Comparison of ENCODE assay signal across 22 mouse cellular contexts in genomic region chr4:98660534-98660933, GRCm38 (mm10).
A peak's percentile ranks its signal among the peaks of the same experiment; 100 is the strongest.
DNase-seq lines count a peak whose midpoint lies in the region; ATAC-seq and TF ChIP-seq lines count a peak whose summit lies in the region.
"Had no signal": no experiment of that assay in that cellular context is flagged by ENCODE, and none has a peak within 500 bp of the region (broad histone marks: within the 10 kb centered on the region; RNA-seq: fewer than 3 reads in every experiment).

No protein-coding gene starts in this region.

- ATAC-seq in forebrain, embryonic 14.5 days = no peak
- no peak for ATAC-seq in forebrain, embryonic 16.5 days
- peak; percentile 51; the same call in 1 of the 2 replicates for ATAC-seq in stomach, postnatal 0 days (ENCODE audit: low FRiP score, low TSS enrichment)
- no peak for ATAC-seq in megakaryocyte, adult 5-6 weeks (ENCODE audit: poor library complexity, severe bottlenecking)
- ATAC-seq: activated CD4-positive, CD25-positive, alpha-beta regulatory T cell, adult 4 months; hindbrain, embryonic 16.5 days; midbrain, embryonic 13.5 days had no signal

- H3K4me2 ChIP-seq in forebrain, embryonic 14.5 days (ENCODE audit: low read length) = no peak overlapping the region
- no peak overlapping the region for H3K4me2 ChIP-seq in forebrain, embryonic 16.5 days (ENCODE audit: low read length)
- H3K4me2 ChIP-seq in stomach, postnatal 0 days (replicated peaks; ENCODE audit: low read depth) = no peak overlapping the region
- H3K4me2 ChIP-seq: forebrain, embryonic 12.5 days; heart, embryonic 12.5 days; midbrain, embryonic 13.5 days had no signal

- 0 out of 2 replicates have a peak, but pooled peaks cover 2% of the 10 kb centered on the region for H3K4me1 ChIP-seq in forebrain, embryonic 14.5 days (ENCODE audit: control insufficient read depth, insufficient read depth, low read length)
- no peaks in the 10 kb centered on the region for H3K4me1 ChIP-seq in forebrain, embryonic 16.5 days (replicated peaks; ENCODE audit: control insufficient read depth, insufficient read depth, low read length)
- no peaks in the 10 kb centered on the region for H3K4me1 ChIP-seq in stomach, postnatal 0 days (replicated peaks; ENCODE audit: control insufficient read depth, insufficient read depth)
- H3K4me1 ChIP-seq: forebrain, embryonic 12.5 days had no signal

- 78% methylated on average over 2 of the region's 2 CpGs for WGBS in forebrain, embryonic 14.5 days
- WGBS in forebrain, embryonic 16.5 days = 72% methylated on average over 2 of the region's 2 CpGs
- WGBS in stomach, postnatal 0 days = 18% methylated on average over 2 of the region's 2 CpGs

- H3K27ac ChIP-seq in forebrain, embryonic 14.5 days (ENCODE audit: low read depth, low read length) = no peak overlapping the region
- H3K27ac ChIP-seq in forebrain, embryonic 16.5 days (ENCODE audit: low read length) = no peak overlapping the region
- H3K27ac ChIP-seq in stomach, postnatal 0 days (replicated peaks) = no peak overlapping the region
- H3K27ac ChIP-seq: forebrain, embryonic 12.5 days; layer of hippocampus, adult 2 months; midbrain, embryonic 13.5 days had no signal

- no peak overlapping the region for H3K4me3 ChIP-seq in forebrain, embryonic 14.5 days (ENCODE audit: low read depth, low read length)
- no peak overlapping the region for H3K4me3 ChIP-seq in forebrain, embryonic 16.5 days (replicated peaks; ENCODE audit: low read length)
- H3K4me3 ChIP-seq in stomach, postnatal 0 days (ENCODE audit: low read depth, low read length) = no peak overlapping the region
- H3K4me3 ChIP-seq: forebrain, embryonic 12.5 days; heart, embryonic 12.5 days; layer of hippocampus, adult 2 months; midbrain, embryonic 13.5 days; myocyte had no signal

- no peak for TF ChIP-seq EP300 in stomach, postnatal 0 days (optimal IDR thresholded peaks at IDR 0.05)

- H3K9ac ChIP-seq in forebrain, embryonic 14.5 days (ENCODE audit: low read length) = no peak overlapping the region
- H3K9ac ChIP-seq in forebrain, embryonic 16.5 days (replicated peaks; ENCODE audit: low read depth, low read length) = no peak overlapping the region
- no peak overlapping the region for H3K9ac ChIP-seq in stomach, postnatal 0 days (ENCODE audit: low read length)
- H3K9ac ChIP-seq: forebrain, embryonic 12.5 days; heart, embryonic 12.5 days; midbrain, embryonic 13.5 days had no signal

- no peaks in the 10 kb centered on the region for H3K36me3 ChIP-seq in forebrain, embryonic 14.5 days (ENCODE audit: control insufficient read depth, insufficient read depth, low read length)
- peaks cover 4% of the 10 kb centered on the region; the same call in 1 of the 2 replicates for H3K36me3 ChIP-seq in forebrain, embryonic 16.5 days (ENCODE audit: control insufficient read depth, insufficient read depth)
- no peaks in the 10 kb centered on the region for H3K36me3 ChIP-seq in stomach, postnatal 0 days (ENCODE audit: control insufficient read depth, insufficient read depth, low read length)
- H3K36me3 ChIP-seq: midbrain, embryonic 13.5 days had no signal

- no peak for TF ChIP-seq CTCF in stomach, postnatal 0 days (IDR thresholded peaks at IDR 0.05; ENCODE audit: low read depth)

- H3K27me3 ChIP-seq in forebrain, embryonic 14.5 days (replicated peaks; ENCODE audit: control insufficient read depth, insufficient read depth, low read length) = no peaks in the 10 kb centered on the region
- H3K27me3 ChIP-seq in forebrain, embryonic 16.5 days (replicated peaks; ENCODE audit: control insufficient read depth, insufficient read depth, low read length) = no peaks in the 10 kb centered on the region
- H3K27me3 ChIP-seq in stomach, postnatal 0 days (ENCODE audit: control insufficient read depth, insufficient read depth, low read length) = no peaks in the 10 kb centered on the region
- H3K27me3 ChIP-seq: CH12.LX; forebrain, embryonic 12.5 days; heart, embryonic 12.5 days; midbrain, embryonic 13.5 days had no signal

- peak; percentile 9 for DNase-seq in forebrain, embryonic 14.5 days (ENCODE audit: low spot score)
- peak; percentile 19 for DNase-seq in urinary bladder, postnatal 14 days (ENCODE audit: low spot score)
- DNase-seq in urinary bladder, postnatal 36 days (ENCODE audit: low spot score in 2 of 2) = no peak
- DNase-seq in kidney, postnatal 10 days = peak; percentile 38
- DNase-seq in stomach, postnatal 0 days (ENCODE audit: low spot score) = no peak
- no peak for DNase-seq in left cerebral cortex, postnatal 25 days (ENCODE audit: low spot score in 2 of 2)
- DNase-seq: adrenal gland, postnatal 14 days; cerebellum, postnatal 10 days; lung, adult 2 months; retina, postnatal 1 day; right cerebral cortex, postnatal 4 days; thymus, adult 18-20 months had no signal

- peaks cover 3% of the 10 kb centered on the region; the same call in 1 of the 2 replicates for H3K9me3 ChIP-seq in forebrain, embryonic 14.5 days (replicated peaks; ENCODE audit: control insufficient read depth, low read length)
- H3K9me3 ChIP-seq in forebrain, embryonic 16.5 days (ENCODE audit: control insufficient read depth, low read length) = peaks cover 7% of the 10 kb centered on the region
- H3K9me3 ChIP-seq in stomach, postnatal 0 days (ENCODE audit: control insufficient read depth, low read length) = no peaks in the 10 kb centered on the region

- intact Hi-C loops in left cerebral cortex, postnatal 25 days (cut with DNase I) = no loop called here

Comparison
In these comparisons a context has a peak if more than half of its experiments do, and no peak if none do; other contexts are left out.
1. DNase-seq: peak in forebrain, embryonic 14.5 days (single experiment), urinary bladder, postnatal 14 days (single experiment) and kidney, postnatal 10 days (single experiment); none in urinary bladder, postnatal 36 days (0 of 2), stomach, postnatal 0 days (single experiment) and left cerebral cortex, postnatal 25 days (0 of 2).